Mouse (Mus musculus) small intestine, adult 2 months (tissue): ENCODE data around the gene Agbl4.

ENCODE experiments used
- CTCF ChIP-seq: fragments of 200-500 bp; IDR thresholded peaks from 2 replicates; pipeline ENCODE4 v1.5.1; 2012; ENCODE audit warnings: low read depth, mild to moderate bottlenecking, control low read depth, inconsistent platforms, low read length, moderate library complexity, mixed read lengths; ENCODE audit not compliant: insufficient replicate concordance, insufficient read length; ENCODE audit errors: extremely low read depth
- POLR2A ChIP-seq: fragments of 200-500 bp; IDR thresholded peaks from 2 replicates; pipeline ENCODE4 v1.6.1; 2012; ENCODE audit warnings: low read depth, mild to moderate bottlenecking, control low read depth, inconsistent platforms, low read length, moderate library complexity

GRCm38 (mm10) chr4:111626118-111626830 is 1228.8 kb downstream of the Agbl4 start:
- TF ChIP-seq CTCF (peak; percentile 71; the same call in 1 of the 2 replicates), POLR2A (no peak)
